Comparison of ENCODE assay signal across 8 mouse cellular contexts in the genomic region with DNA sequence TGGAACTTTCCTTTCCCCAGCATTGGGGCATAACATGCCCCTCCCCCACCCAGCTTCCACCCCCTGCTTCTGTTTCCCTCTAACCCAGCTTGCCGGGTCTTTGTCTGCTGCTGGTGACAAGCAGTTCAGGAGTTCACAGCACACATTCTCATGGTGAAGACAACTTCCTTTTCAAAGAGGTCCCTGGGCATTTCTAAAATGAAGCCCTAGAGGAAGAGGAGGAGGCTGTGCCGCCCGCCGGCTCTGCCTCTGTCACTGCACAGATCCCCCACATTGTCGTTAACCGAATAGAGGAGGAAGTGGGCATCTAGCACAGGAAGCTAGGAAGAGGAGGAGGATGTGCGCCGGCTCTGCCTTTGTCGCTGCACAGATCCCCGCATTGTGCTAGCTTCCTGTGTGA.
DNase-seq lines count a peak whose midpoint lies in the region; ATAC-seq lines count a peak whose summit lies in the region.

No protein-coding gene starts in this region.

- 0 out of 2 replicates have a peak overlapping the region, but pooled peaks have one; percentile 5 for H3K4me2 ChIP-seq in lung, embryonic 16.5 days (ENCODE audit: low read depth, low read length)
- H3K4me2 ChIP-seq in hindbrain, embryonic 16.5 days (ENCODE audit: low read length), result peak overlapping the region; percentile 30

- H3K27ac ChIP-seq in lung, embryonic 16.5 days (ENCODE audit: low read length), result peak overlapping the region; percentile 55
- H3K27ac ChIP-seq in hindbrain, embryonic 16.5 days (ENCODE audit: low read depth, low read length), result peak overlapping the region; percentile 37; the same call in 1 of the 2 replicates

- peak; percentile 50 for ATAC-seq in lung, embryonic 16.5 days (ENCODE audit: low read depth)
- no peak for ATAC-seq in hindbrain, embryonic 16.5 days

- H3K4me3 ChIP-seq in lung, embryonic 16.5 days (ENCODE audit: low read length), result no peak overlapping the region
- H3K4me3 ChIP-seq in hindbrain, embryonic 16.5 days (ENCODE audit: low read length), result no peak overlapping the region
- H3K4me3 ChIP-seq in megakaryocyte, embryonic 14.5 days (replicated peaks), result peak overlapping the region; percentile 86

- 29% methylated on average over 10 of the region's 10 CpGs for WGBS in lung, embryonic 16.5 days
- WGBS in hindbrain, embryonic 16.5 days, result 16% methylated on average over 10 of the region's 10 CpGs

- H3K27me3 ChIP-seq in lung, embryonic 16.5 days (ENCODE audit: control insufficient read depth, insufficient read depth, low read depth, low read length), result no peaks in the 10 kb centered on the region
- H3K27me3 ChIP-seq in hindbrain, embryonic 16.5 days (replicated peaks; ENCODE audit: control insufficient read depth, insufficient read depth, low read length), result no peaks in the 10 kb centered on the region
- peaks cover 40% of the 10 kb centered on the region for H3K27me3 ChIP-seq in megakaryocyte, embryonic 14.5 days (replicated peaks)

- H3K9ac ChIP-seq in lung, embryonic 16.5 days (ENCODE audit: low read length), result no peak overlapping the region
- H3K9ac ChIP-seq in hindbrain, embryonic 16.5 days (ENCODE audit: low read depth, low read length), result peak overlapping the region; percentile 19; the same call in 1 of the 2 replicates

- no peaks in the 10 kb centered on the region for H3K9me3 ChIP-seq in lung, embryonic 16.5 days (ENCODE audit: control insufficient read depth, low read length)
- H3K9me3 ChIP-seq in hindbrain, embryonic 16.5 days (ENCODE audit: control insufficient read depth, low read length), result no peaks in the 10 kb centered on the region
- 0 out of 2 replicates have a peak, but pooled peaks cover 3% of the 10 kb centered on the region for H3K9me3 ChIP-seq in megakaryocyte, embryonic 14.5 days

- H3K4me1 ChIP-seq in lung, embryonic 16.5 days (replicated peaks; ENCODE audit: control insufficient read depth, insufficient read depth, low read length), result peaks cover 40% of the 10 kb centered on the region
- peaks cover 25% of the 10 kb centered on the region for H3K4me1 ChIP-seq in hindbrain, embryonic 16.5 days (ENCODE audit: control insufficient read depth, insufficient read depth, low read depth, low read length)
- H3K4me1 ChIP-seq in megakaryocyte, embryonic 14.5 days, result peaks cover 39% of the 10 kb centered on the region

- DNase-seq in lung, adult 18-20 months, result no peak
- DNase-seq in embryo, embryonic 11 days, result peak; percentile 64
- DNase-seq in thymus, postnatal 14 days, result peak; percentile 83
- DNase-seq in gastrocnemius, postnatal 4 days (ENCODE audit: low spot score in 2 of 2), result no peak
- DNase-seq in layer of hippocampus, postnatal 14 days (ENCODE audit: low spot score in 2 of 2), result no peak

- no peaks in the 10 kb centered on the region for H3K36me3 ChIP-seq in lung, embryonic 16.5 days (ENCODE audit: control insufficient read depth, insufficient read depth, low read length)
- no peaks in the 10 kb centered on the region for H3K36me3 ChIP-seq in hindbrain, embryonic 16.5 days (ENCODE audit: control insufficient read depth, insufficient read depth, low read length)
- no peaks in the 10 kb centered on the region for H3K36me3 ChIP-seq in megakaryocyte, embryonic 14.5 days (replicated peaks; ENCODE audit: low read length)

Comparison
In these comparisons a context has a peak if more than half of its experiments do, and no peak if none do; other contexts are left out.
1. DNase-seq: peak in embryo, embryonic 11 days (single experiment) and thymus, postnatal 14 days (single experiment); none in lung, adult 18-20 months (0 of 2), gastrocnemius, postnatal 4 days (0 of 2) and layer of hippocampus, postnatal 14 days (0 of 2).